8 mouse cellular contexts compared by ENCODE assay signal in genomic region chr19:21274181-21274591, GRCm38 (mm10). TPM values are rescaled to one million over a fixed set of nuclear protein-coding genes. Genes with fewer than 3 reads are reported as not detected.
DNase-seq lines count a peak whose midpoint lies in the region; ATAC-seq lines count a peak whose summit lies in the region.

No protein-coding gene starts in this region.

- WGBS in hindbrain, embryonic 13.5 days: 0% methylated on average over 2 of the region's 2 CpGs

- H3K4me2 ChIP-seq in hindbrain, embryonic 13.5 days: peak overlapping the region; percentile 87

- no peaks in the 10 kb centered on the region for H3K27me3 ChIP-seq in hindbrain, embryonic 13.5 days

- no peak for ATAC-seq in hindbrain, embryonic 13.5 days (ENCODE audit: low FRiP score)

- no peaks in the 10 kb centered on the region for H3K9me3 ChIP-seq in hindbrain, embryonic 13.5 days

- 0 out of 2 replicates have a peak overlapping the region, but pooled peaks have one; percentile 30 for H3K27ac ChIP-seq in hindbrain, embryonic 13.5 days

- H3K9ac ChIP-seq in hindbrain, embryonic 13.5 days: peak overlapping the region; percentile 75

- H3K36me3 ChIP-seq in hindbrain, embryonic 13.5 days: peaks cover 13% of the 10 kb centered on the region

- DNase-seq in ZHBTc4 (ENCODE audit: low read depth, low spot score): peak; percentile 39
- DNase-seq in cerebellum, postnatal 14 days: peak; percentile 70 to 76
- peak; percentile 34 to 41 for DNase-seq in frontal cortex, postnatal 14 days (ENCODE audit: low spot score in 2 of 2)
- peak; percentile 62 to 65 for DNase-seq in layer of hippocampus, postnatal 36 days
- peak; percentile 57 for DNase-seq in lung, postnatal 14 days
- peak; percentile 78 for DNase-seq in retina, adult 2 months (ENCODE audit: low read depth, low spot score)
- peak; percentile 37 for DNase-seq in urinary bladder, postnatal 14 days (ENCODE audit: low spot score)

- H3K4me1 ChIP-seq in hindbrain, embryonic 13.5 days (replicated peaks): peaks cover 23% of the 10 kb centered on the region

- H3K4me3 ChIP-seq in hindbrain, embryonic 13.5 days: peak overlapping the region; percentile 96

RNA-seq across cellular contexts. Expression of gene Zfand5, which starts 2.1 kb away (rescaled TPM):
- 160 and 165 TPM in 2 replicates for polyA plus RNA-seq in hindbrain, embryonic 13.5 days (2015; fragmentation: Nextera tagmentation; extraction: Ambion mirVana)
- 100 to 1,000 TPM; 139 to 144 TPM for total RNA-seq in layer of hippocampus, postnatal 36 days (2021)
